Mouse (Mus musculus) stomach, postnatal 0 days (tissue): Measurements from ENCODE around the gene 1700019N19Rik. TPM values are rescaled to one million over a fixed set of nuclear protein-coding genes. Genes with fewer than 3 reads are reported as not detected.

Experiments
- ATAC-seq: fragments of 200-750 bp; cut with Nextera tagmentation; 2 replicates; pipeline ENCODE4 v1.8.0; 2017; ENCODE audit not compliant: low FRiP score, low TSS enrichment
- DNase-seq: peaks from one replicate; pipeline ENCODE4 v3.0.0-alpha.2; 2016; ENCODE audit warnings: low spot score
- H3K27ac ChIP-seq: fragments of 300-500 bp; sonication (generic); replicated peaks from 2 replicates; pipeline ENCODE4 v1.5.1; 2014; ENCODE audit warnings: mild to moderate bottlenecking, control low read depth
- H3K27me3 ChIP-seq: fragments of 300-500 bp; sonication (generic); 2 replicates; pipeline ENCODE4 v1.6.1; 2014; ENCODE audit warnings: low read length; ENCODE audit not compliant: control insufficient read depth, insufficient read depth
- H3K36me3 ChIP-seq: fragments of 300-500 bp; sonication (generic); 2 replicates; pipeline ENCODE4 v1.6.1; 2014; ENCODE audit warnings: low read length, mixed read lengths; ENCODE audit not compliant: control insufficient read depth, insufficient read depth
- H3K4me1 ChIP-seq: fragments of 300-500 bp; sonication (generic); replicated peaks from 2 replicates; pipeline ENCODE4 v1.6.1; 2014; ENCODE audit warnings: antibody characterized with exemption; ENCODE audit not compliant: control insufficient read depth, insufficient read depth
- H3K4me2 ChIP-seq: fragments of 300-500 bp; sonication (generic); replicated peaks from 2 replicates; pipeline ENCODE4 v1.6.1; 2014; ENCODE audit warnings: low read depth, mild to moderate bottlenecking, control low read depth, moderate library complexity
- H3K4me3 ChIP-seq: fragments of 300-500 bp; sonication (generic); 2 replicates; pipeline ENCODE4 v1.5.1; 2014; ENCODE audit warnings: low read depth, low read length, control low read depth
- H3K9ac ChIP-seq: fragments of 300-500 bp; sonication (generic); 2 replicates; pipeline ENCODE4 v1.6.1; 2014; ENCODE audit warnings: mild to moderate bottlenecking, low read length, control low read depth, mixed read lengths
- H3K9me3 ChIP-seq: fragments of 300-500 bp; sonication (generic); 2 replicates; pipeline ENCODE4 v1.6.1; 2016; ENCODE audit warnings: low read length; ENCODE audit not compliant: control insufficient read depth
- CTCF ChIP-seq: IDR thresholded peaks from 2 replicates; pipeline ENCODE4 v1.5.1; 2016; ENCODE audit warnings: antibody characterized with exemption, low read depth, mild to moderate bottlenecking, moderate library complexity
- EP300 ChIP-seq: optimal IDR thresholded peaks from 2 replicates; pipeline ENCODE3; 2016; ENCODE audit warnings: antibody characterized with exemption
- WGBS: fragments of 180-500 bp; shearing (Covaris S2); extraction: QIAGEN DNeasy Blood & Tissue Kit; methylation state at CpG from one replicate; pipeline ENCODE4 v1.1.7; 2014; 5-methylcytosine and 5-hydroxymethylcytosine counted together
- polyA plus RNA-seq: library from polyadenylated mRNA; unstranded; fragments of >200 nt; fragmentation: Nextera tagmentation; extraction: Ambion mirVana; gene quantifications from 2 replicates; pipeline ENCODE4 v1.2.1, GENCODE M21; 2015

1700019N19Rik gene
- 0.10 TPM in 1 of 2 replicates, not detected in the other for polyA plus RNA-seq

- H3K36me3 ChIP-seq: no peaks in the 10 kb centered on the region
- ATAC-seq (peak; percentile 63; the same call in 1 of the 2 replicates), DNase-seq (peak; percentile 57)
- H3K27ac ChIP-seq: no peak within 1 kb of the TSS
- no peak within 1 kb of the TSS for H3K4me3 ChIP-seq
- H3K4me1 ChIP-seq: no peaks in the 10 kb centered on the region
- no peaks in the 10 kb centered on the region for H3K9me3 ChIP-seq
- TF ChIP-seq CTCF (no peak), EP300 (no peak)
- H3K9ac ChIP-seq: no peak within 1 kb of the TSS
- H3K27me3 ChIP-seq: no peaks in the 10 kb centered on the region
- 44% methylated on average over 10 of the region's 10 CpGs for WGBS
- H3K4me2 ChIP-seq: no peak within 1 kb of the TSS
These were observed at the start of gene 1700019N19Rik for GRCm38 (mm10) chr19:58794284-58794683. 1700019N19Rik (minus strand) TSS chr19:58794461.

DNA sequence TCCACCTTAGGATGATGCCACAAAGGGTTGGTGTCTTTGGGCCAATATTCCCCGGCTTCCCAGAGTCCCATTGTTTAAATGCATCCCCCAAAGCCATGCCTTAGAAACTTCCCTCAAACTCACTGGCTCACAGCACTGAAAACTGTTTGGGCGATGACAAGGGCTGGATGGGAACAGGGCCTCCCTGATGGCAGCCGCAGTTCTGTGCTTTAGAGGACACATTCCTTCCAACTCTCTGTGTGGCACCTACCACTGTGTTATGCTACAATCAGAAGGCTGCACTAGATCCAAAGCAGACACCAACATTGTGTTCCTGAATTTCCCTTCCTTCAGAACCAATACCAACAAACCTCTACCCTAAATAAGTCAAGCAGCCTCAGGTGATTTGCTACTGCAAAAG is 49.3 kb upstream of the 1700019N19Rik start:
- Histone ChIP-seq H3K27me3 (no peaks in the 10 kb centered on the region), H3K9me3 (no peaks in the 10 kb centered on the region), H3K36me3 (no peaks in the 10 kb centered on the region), H3K27ac (no peak overlapping the region), H3K9ac (no peak overlapping the region), H3K4me1 (no peaks in the 10 kb centered on the region), H3K4me3 (no peak overlapping the region), H3K4me2 (no peak overlapping the region)
- DNase-seq: no peak
- no peak for TF ChIP-seq CTCF
- TF ChIP-seq EP300: no peak
- 80% methylated on average over 3 of the region's 3 CpGs for WGBS
- ATAC-seq: no peak

GRCm38 (mm10) chr19:58840721-58841271 is 46.5 kb upstream of the 1700019N19Rik start:
- 87% methylated on average over 5 of the region's 5 CpGs for WGBS
- DNase-seq (no peak), ATAC-seq (no peak)
- Histone ChIP-seq H3K9ac (no peak overlapping the region), H3K9me3 (no peaks in the 10 kb centered on the region), H3K4me1 (no peaks in the 10 kb centered on the region), H3K4me3 (no peak overlapping the region), H3K36me3 (no peaks in the 10 kb centered on the region), H3K27ac (no peak overlapping the region), H3K4me2 (no peak overlapping the region), H3K27me3 (no peaks in the 10 kb centered on the region)
- TF ChIP-seq CTCF: no peak
- no peak for TF ChIP-seq EP300

- no peak overlapping the region for H3K4me2 ChIP-seq
- H3K9ac ChIP-seq: no peak overlapping the region
- no peaks in the 10 kb centered on the region for H3K4me1 ChIP-seq
- DNase-seq (no peak), ATAC-seq (no peak)
- 68% methylated on average over 4 of the region's 4 CpGs for WGBS
- H3K4me3 ChIP-seq: no peak overlapping the region
- TF ChIP-seq CTCF: no peak
- no peaks in the 10 kb centered on the region for H3K36me3 ChIP-seq
- no peaks in the 10 kb centered on the region for H3K9me3 ChIP-seq
- no peak overlapping the region for H3K27ac ChIP-seq
- H3K27me3 ChIP-seq: no peaks in the 10 kb centered on the region
These were observed 45.5 kb upstream of the 1700019N19Rik start for GRCm38 (mm10) chr19:58839806-58840205.

- H3K4me3 ChIP-seq: no peak overlapping the region
- TF ChIP-seq EP300 (no peak), CTCF (no peak)
These were observed 45.1 kb upstream of the 1700019N19Rik start for GRCm38 (mm10) chr19:58839345-58839744.

GRCm38 (mm10) chr19:58838706-58839105 is 44.4 kb upstream of the 1700019N19Rik start:
- H3K36me3 ChIP-seq: no peaks in the 10 kb centered on the region
- no peaks in the 10 kb centered on the region for H3K4me1 ChIP-seq
- H3K27me3 ChIP-seq: no peaks in the 10 kb centered on the region
- WGBS: 58% methylated on average over 9 of the region's 9 CpGs
- H3K4me2 ChIP-seq: no peak overlapping the region
- DNase-seq: no peak
- no peak overlapping the region for H3K4me3 ChIP-seq
- H3K9me3 ChIP-seq: no peaks in the 10 kb centered on the region
- TF ChIP-seq CTCF: no peak
- no peak for TF ChIP-seq EP300
- H3K27ac ChIP-seq: no peak overlapping the region
- ATAC-seq: no peak
- no peak overlapping the region for H3K9ac ChIP-seq

More at GRCm38 (mm10) chr19:58839345-58839744, 45.1 kb upstream of the 1700019N19Rik start:
- no peaks in the 10 kb centered on the region for H3K27me3 ChIP-seq
- H3K4me1 ChIP-seq: no peaks in the 10 kb centered on the region
- 69% methylated on average over 3 of the region's 3 CpGs for WGBS
- no peak overlapping the region for H3K4me2 ChIP-seq
- H3K9me3 ChIP-seq: no peaks in the 10 kb centered on the region
- no peak for DNase-seq
- no peak overlapping the region for H3K9ac ChIP-seq
- ATAC-seq: no peak
- H3K27ac ChIP-seq: no peak overlapping the region
- H3K36me3 ChIP-seq: no peaks in the 10 kb centered on the region
